Mouse (Mus musculus) kidney, adult 2 months (tissue): ENCODE measurements around the gene Lamtor5. TPM values are rescaled to one million over a fixed set of nuclear protein-coding genes. Genes with fewer than 3 reads are reported as not detected.

Source experiments
- DNase-seq: peaks from one replicate; pipeline ENCODE4 v3.0.0; 2021
- H3K27ac ChIP-seq: fragments of 200-500 bp; 2 replicates; pipeline ENCODE4 v1.5.1; 2012; ENCODE audit warnings: low read depth, low read length, control low read depth, inconsistent platforms; ENCODE audit not compliant: insufficient read depth
- H3K27me3 ChIP-seq: fragments of 200-500 bp; replicated peaks from 2 replicates; pipeline ENCODE4 v1.6.1; 2012; ENCODE audit warnings: mild to moderate bottlenecking, moderate library complexity, low read length, inconsistent platforms; ENCODE audit not compliant: control insufficient read depth, insufficient read depth
- H3K36me3 ChIP-seq: fragments of 200-500 bp; 2 replicates; pipeline ENCODE4 v1.6.1; 2012; ENCODE audit warnings: mild to moderate bottlenecking, moderate library complexity, low read length, inconsistent platforms; ENCODE audit not compliant: control insufficient read depth, insufficient read depth
- H3K4me1 ChIP-seq: fragments of 200-500 bp; 2 replicates; pipeline ENCODE4 v1.6.1; 2011; ENCODE audit warnings: low read length; ENCODE audit not compliant: control insufficient read depth, insufficient read depth
- H3K4me3 ChIP-seq: fragments of 200-500 bp; 2 replicates; pipeline ENCODE4 v1.5.1; 2011; ENCODE audit warnings: mild to moderate bottlenecking, low read depth, low read length, control low read depth; ENCODE audit not compliant: insufficient read depth
- CTCF ChIP-seq: fragments of 200-500 bp; conservative IDR thresholded peaks from 2 replicates; pipeline ENCODE4 v1.5.1; 2011; ENCODE audit warnings: low read depth, mild to moderate bottlenecking, control low read depth, low read length, moderate library complexity, mixed read lengths; ENCODE audit not compliant: insufficient read depth, insufficient read length
- POLR2A ChIP-seq: fragments of 200-500 bp; IDR thresholded peaks from one replicate; pipeline ENCODE4 v1.6.1; 2011; ENCODE audit warnings: low read depth, low read length, control low read depth
- WGBS: fragments of 180-500 bp; shearing (Covaris S2); methylation state at CpG from one replicate; pipeline ENCODE4 v1.1.7; 2018; 5-methylcytosine and 5-hydroxymethylcytosine counted together
- polyA plus RNA-seq: library from polyadenylated mRNA; depleted of rRNA; stranded (reverse); fragments of >200 nt; gene quantifications from 2 replicates; pipeline ENCODE4 v1.2.3, GENCODE M21; 2012

Lamtor5 gene
- polyA plus RNA-seq, 1 experiment, result 280 TPM

DNA sequence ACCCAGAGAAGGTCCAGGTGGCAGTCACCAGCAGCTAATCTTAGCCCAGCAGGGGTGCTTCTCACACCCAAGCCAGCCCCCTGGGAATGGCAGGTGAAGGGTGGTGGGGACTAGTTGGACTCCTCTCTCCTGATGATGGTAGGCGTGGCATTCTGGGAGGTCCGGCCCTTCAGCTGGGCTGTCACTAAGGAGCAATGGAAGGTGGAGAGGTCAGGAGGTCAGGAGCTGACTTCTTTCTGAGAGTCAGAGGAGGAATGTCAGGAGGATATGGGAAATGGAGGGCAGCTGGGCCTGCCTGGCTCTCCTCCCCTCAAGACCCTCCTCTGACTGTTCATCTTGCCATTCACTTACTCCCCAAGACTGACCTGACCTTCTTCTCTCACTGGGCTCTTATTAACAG, 40.6 kb upstream of the Lamtor5 start:
- 54% methylated on average over 2 of the region's 2 CpGs for WGBS
- Histone ChIP-seq H3K36me3 (no peaks in the 10 kb centered on the region), H3K27ac (peak overlapping the region; percentile 32; the same call in 1 of the 2 replicates), H3K4me1 (peaks cover 19% of the 10 kb centered on the region), H3K27me3 (no peaks in the 10 kb centered on the region), H3K4me3 (no peak overlapping the region)
- peak; percentile 74 for DNase-seq
- TF ChIP-seq CTCF (no peak), POLR2A (no peak)

DNA sequence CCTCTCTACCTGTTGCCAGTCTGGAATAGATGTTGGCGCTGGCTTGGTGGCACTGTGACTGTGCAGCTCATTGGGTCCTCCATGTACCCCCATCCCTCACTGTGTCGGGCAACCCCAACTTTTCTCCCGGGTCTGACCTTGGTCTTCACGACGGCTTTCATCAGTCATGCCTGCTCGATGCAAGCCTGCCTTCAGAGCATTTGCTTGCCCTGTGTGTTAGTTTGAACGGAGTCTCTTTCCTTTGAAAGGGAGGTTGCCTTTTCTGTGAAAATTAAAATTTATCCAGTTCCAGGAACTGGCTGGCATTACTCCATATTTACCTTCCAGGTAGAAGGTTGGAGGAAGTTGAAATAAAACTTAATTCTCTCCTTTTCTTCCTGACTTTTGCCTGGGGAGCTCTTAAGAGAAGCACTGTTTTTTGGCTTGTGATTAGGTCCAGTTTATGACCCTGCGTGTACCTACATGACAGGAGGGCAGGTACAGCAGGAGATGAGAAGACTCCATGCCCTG, 40.1 kb upstream of the Lamtor5 start:
- 51% methylated on average over 8 of the region's 8 CpGs for WGBS
- TF ChIP-seq POLR2A (no peak), CTCF (no peak)
- H3K4me3 ChIP-seq, result no peak overlapping the region
- peak; percentile 93 for DNase-seq
- peak overlapping the region; percentile 32; the same call in 1 of the 2 replicates for H3K27ac ChIP-seq
- no peaks in the 10 kb centered on the region for H3K36me3 ChIP-seq
- no peaks in the 10 kb centered on the region for H3K27me3 ChIP-seq
- H3K4me1 ChIP-seq, result peaks cover 19% of the 10 kb centered on the region

DNA sequence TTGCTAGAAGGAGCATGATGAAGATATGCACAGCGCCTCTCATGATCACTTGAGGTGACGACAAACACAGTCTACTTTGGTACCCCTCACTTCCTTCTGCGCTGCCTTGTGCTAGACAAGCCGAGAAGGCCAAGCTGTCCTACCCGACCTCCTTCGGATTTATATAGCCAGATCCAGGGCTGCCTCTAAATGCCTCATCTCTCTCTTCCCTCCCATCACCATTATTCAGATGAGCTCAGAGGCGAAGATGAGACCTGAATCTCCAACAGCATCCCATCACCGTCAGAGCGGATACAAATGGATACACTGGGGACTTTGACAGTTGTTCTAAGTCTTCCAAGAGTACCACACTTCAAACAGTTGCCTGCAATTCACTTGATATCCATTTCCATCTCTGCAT, 39.1 kb upstream of the Lamtor5 start, which contains the start of gene Prok1:
Gene Prok1 (minus strand): TSS at position 101 of the 400 bp plus-strand sequence.
- WGBS, result 91% methylated on average over 9 of the region's 9 CpGs
- TF ChIP-seq CTCF (no peak), POLR2A (no peak)
- Histone ChIP-seq H3K27me3 (no peaks in the 10 kb centered on the region), H3K27ac (peak within 1 kb of the TSS; percentile 20; the same call in 1 of the 2 replicates), H3K36me3 (no peaks in the 10 kb centered on the region), H3K4me1 (peaks cover 19% of the 10 kb centered on the region), H3K4me3 (no peak within 1 kb of the TSS)
- DNase-seq, result no peak

DNA sequence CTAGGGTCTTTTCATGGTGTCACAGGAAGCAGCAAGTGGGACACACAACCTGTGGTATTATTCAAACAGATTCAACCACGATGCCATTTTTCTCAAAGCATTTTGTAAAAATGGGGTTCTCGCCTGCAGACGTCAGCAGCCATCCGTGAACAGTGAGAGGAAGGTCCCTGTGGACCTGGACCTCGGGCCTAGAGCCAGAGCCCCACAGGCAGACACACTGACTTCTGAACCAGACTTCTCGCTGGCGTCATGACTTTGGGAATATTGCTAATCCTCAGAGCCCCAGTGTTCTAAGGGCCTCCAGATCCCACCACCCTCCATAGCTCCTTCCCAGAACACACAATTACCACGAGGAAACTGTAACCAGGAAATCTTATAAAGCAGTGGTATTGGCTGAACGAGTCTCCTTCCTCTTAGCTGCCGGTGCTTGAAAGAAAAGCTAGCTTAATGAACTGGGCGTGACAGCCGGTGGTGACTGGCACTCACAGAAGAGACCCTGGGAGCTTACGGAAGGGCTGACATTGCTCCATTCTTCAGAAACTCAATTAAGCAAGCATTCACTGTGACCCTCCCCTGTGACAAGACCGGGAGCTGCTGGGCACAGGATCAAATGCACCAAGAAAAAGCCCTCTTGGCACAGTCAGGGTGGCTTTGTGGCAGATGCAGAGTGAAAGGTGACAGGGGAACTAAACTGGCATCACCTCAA, 37.1 kb upstream of the Lamtor5 start:
- no peak overlapping the region for H3K4me3 ChIP-seq
- peak; percentile 78 for DNase-seq
- no peaks in the 10 kb centered on the region for H3K27me3 ChIP-seq
- no peak overlapping the region; the same call in 1 of the 2 replicates for H3K27ac ChIP-seq
- 27% methylated on average over 14 of the region's 14 CpGs for WGBS
- TF ChIP-seq CTCF, result no peak
- TF ChIP-seq POLR2A, result no peak
- H3K4me1 ChIP-seq, result peaks cover 19% of the 10 kb centered on the region
- H3K36me3 ChIP-seq, result no peaks in the 10 kb centered on the region

DNA sequence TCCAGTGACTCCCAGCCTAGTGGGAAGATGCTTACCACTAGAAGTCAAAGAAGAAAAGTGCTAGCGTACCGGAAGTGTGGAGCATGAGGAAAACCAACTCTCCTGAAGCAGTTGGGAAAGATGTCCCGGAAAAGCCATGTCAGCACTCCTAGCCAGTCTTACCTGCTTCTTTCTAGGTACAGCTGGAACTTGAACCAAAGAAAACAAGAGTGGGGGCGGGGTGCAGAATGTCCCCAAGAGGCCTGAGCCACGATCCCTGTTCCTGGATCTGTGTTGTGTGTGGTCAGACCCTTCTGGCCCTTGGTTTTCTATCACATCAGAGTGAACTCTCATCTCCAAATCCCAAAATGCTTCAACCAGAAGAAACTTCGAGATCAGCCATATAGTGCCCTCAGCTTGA, 31.8 kb upstream of the Lamtor5 start:
- peak; percentile 51 for DNase-seq
- no peak for TF ChIP-seq CTCF
- TF ChIP-seq POLR2A, result no peak
- 65% methylated on average over 6 of the region's 6 CpGs for WGBS

DNA sequence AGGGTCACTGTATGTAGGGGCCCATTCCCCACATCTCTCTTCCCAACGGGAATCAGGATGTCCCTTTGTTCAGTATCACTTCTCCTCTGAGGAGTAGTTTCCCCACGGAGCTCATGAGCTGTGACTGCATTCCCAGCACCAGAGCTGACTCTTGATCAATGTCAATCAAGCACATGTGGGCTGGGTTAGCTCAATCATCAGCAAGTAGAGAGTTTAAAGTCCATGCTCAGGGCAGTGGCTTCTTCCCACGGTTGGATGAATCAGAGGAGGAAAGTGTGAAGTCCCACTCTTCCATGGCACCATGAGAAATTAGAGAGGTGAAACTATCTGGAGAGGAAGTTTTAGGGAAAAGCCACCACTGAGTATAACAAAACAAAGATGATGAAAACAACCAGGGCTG, 29.6 kb upstream of the Lamtor5 start:
- Histone ChIP-seq H3K27me3 (no peaks in the 10 kb centered on the region), H3K4me3 (no peak overlapping the region), H3K36me3 (no peaks in the 10 kb centered on the region), H3K27ac (no peak overlapping the region), H3K4me1 (peaks cover 14% of the 10 kb centered on the region; the same call in 1 of the 2 replicates)
- 41% methylated on average over 3 of the region's 3 CpGs for WGBS
- TF ChIP-seq POLR2A, result no peak
- TF ChIP-seq CTCF, result no peak
- peak; percentile 90 for DNase-seq

More for the DNA sequence above, 31.8 kb upstream of the Lamtor5 start:
- Histone ChIP-seq H3K36me3 (no peaks in the 10 kb centered on the region), H3K4me3 (no peak overlapping the region), H3K27me3 (no peaks in the 10 kb centered on the region), H3K4me1 (peaks cover 16% of the 10 kb centered on the region; the same call in 1 of the 2 replicates), H3K27ac (no peak overlapping the region)

DNA sequence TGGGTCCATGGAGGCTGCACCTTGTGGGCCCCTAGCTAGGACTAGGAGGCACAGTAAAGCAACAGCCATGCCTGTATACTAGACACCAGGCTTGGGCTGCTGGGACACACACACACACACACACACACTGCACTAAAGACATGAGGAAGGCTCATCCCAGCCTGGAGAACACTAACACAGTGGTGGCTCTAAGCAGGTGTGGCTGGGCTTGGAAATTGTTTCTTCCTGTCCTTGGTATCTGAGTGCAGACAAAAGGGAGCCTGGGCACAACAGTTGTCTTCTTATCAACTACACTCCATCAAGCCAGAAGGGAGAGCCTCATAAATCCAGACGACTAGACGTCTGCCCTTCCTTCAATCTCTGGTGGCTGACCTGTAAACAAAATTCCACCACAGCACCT, 28.3 kb upstream of the Lamtor5 start:
- Histone ChIP-seq H3K27me3 (no peaks in the 10 kb centered on the region), H3K4me3 (no peak overlapping the region), H3K27ac (0 out of 2 replicates have a peak overlapping the region, but pooled peaks have one; percentile 33), H3K36me3 (no peaks in the 10 kb centered on the region), H3K4me1 (peaks cover 14% of the 10 kb centered on the region; the same call in 1 of the 2 replicates)
- WGBS, result 61% methylated on average over 2 of the region's 2 CpGs
- DNase-seq, result no peak
- TF ChIP-seq POLR2A (no peak), CTCF (no peak)
